Mouse (Mus musculus) layer of hippocampus, adult 9-11 months (tissue): ENCODE measurements at regions not wholly inside any gene's neighbourhood (a gene's known extent, or its start where the extent isn't known, plus 50 kb on each side); places are given as distances from the start of the nearest gene placed in this dataset.

Experiments
- DNase-seq: peaks from one replicate; pipeline ENCODE4 v3.0.0; 2022

DNA sequence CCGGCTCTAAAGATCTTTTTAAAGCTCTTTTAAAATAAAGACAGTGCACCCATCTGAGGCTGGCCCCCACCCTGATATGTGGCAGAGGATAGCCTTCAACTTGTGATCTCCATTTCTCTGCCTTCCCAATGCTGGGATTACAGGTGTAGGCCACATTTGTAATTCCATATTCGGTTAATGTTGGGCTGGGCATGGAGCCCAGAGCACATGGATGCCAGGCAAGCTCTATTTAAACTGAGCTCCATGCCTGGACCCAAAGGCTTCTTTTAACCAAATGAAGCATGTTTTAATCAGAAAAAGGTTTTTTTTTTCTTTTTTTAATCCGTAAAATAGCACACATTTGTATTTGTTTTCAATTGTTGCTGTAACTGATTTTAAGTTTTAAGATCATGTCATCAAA, 82.2 kb upstream of the Eif4g2 start:
- DNase-seq: no peak

GRCm38 (mm10) chr7:111164276-111164675, 81.4 kb upstream of the Eif4g2 start:
- DNase-seq: peak; percentile 41

GRCm38 (mm10) chr7:111163861-111164260, 81.0 kb upstream of the Eif4g2 start:
- DNase-seq: no peak

DNA sequence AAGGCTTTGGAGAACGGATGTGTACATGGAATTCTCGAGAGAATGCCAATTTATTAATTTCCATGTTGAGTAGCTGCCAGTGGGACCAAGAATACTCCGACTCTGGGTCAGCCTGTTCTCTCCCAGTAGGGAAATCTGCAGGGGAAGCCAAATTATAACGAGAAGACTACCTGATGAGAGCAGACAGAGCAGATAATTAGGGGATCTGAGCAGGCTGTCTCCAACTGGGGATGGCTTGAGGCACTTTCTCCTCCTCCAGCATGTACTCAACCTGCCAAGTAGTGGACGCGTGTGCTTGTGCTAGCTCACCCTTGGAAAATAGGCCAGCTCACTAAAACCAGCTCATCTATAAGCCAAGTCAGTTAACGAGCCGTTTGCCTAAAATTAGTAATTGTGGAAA, 80.5 kb upstream of the Eif4g2 start:
- DNase-seq: no peak

DNA sequence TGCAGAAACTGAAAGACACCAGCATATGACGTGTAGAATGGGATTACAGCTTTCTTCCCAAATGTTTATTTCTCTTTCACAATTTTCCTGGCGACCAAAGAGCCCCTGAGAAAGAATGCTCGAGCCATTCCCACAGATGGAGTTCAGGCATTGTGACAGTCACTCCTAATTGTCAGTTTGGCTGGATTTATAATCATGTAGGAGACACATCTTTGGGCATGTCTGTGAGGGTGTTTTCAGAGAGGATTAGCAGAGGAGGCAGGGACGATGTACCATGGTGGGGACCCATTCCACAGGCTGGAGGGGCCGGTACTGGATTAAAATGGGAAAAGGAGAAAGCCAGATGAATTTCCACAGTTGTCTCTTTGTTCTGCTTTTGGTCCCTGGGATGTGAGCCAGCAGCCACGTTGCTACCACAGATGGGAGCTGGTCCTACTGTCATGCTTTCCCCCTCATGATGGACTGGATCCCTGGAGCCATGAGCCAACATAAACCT, 76.0 kb upstream of the Eif4g2 start:
- DNase-seq: peak; percentile 50

GRCm38 (mm10) chr7:111157754-111158325, 75.0 kb upstream of the Eif4g2 start:
- no peak for DNase-seq

GRCm38 (mm10) chr7:111157287-111157686, 74.5 kb upstream of the Eif4g2 start:
- DNase-seq: peak; percentile 78

GRCm38 (mm10) chr7:111156472-111157231, 73.8 kb upstream of the Eif4g2 start:
- peak; percentile 36 for DNase-seq

DNA sequence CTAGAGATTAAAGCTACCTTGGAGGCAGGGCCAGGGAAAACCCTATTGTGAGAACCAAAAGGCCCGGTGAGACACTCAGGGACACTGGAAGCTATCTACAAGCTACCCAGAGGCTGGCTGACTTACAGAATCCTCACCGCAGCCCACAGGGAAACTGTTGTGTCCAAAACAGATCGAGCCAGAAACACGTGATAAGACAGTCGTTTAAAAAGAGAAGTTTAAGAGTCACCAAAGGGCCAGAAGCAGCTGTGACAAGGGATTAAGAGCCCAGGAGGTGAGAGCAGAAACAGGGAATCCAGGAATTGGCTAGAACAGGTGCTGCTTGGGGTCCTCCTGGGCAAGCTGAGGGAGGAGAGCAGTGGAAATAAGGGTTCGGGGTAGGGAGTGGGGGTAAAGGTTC, 73.2 kb upstream of the Eif4g2 start:
- DNase-seq: peak; percentile 50

GRCm38 (mm10) chr7:111154217-111154616, 71.4 kb upstream of the Eif4g2 start:
- DNase-seq: no peak

GRCm38 (mm10) chr7:111150540-111150939, 67.7 kb upstream of the Eif4g2 start:
- no peak for DNase-seq

GRCm38 (mm10) chr7:111150115-111150514, 67.3 kb upstream of the Eif4g2 start:
- DNase-seq: no peak

GRCm38 (mm10) chr7:111147593-111147992, 64.8 kb upstream of the Eif4g2 start:
- DNase-seq: no peak

DNA sequence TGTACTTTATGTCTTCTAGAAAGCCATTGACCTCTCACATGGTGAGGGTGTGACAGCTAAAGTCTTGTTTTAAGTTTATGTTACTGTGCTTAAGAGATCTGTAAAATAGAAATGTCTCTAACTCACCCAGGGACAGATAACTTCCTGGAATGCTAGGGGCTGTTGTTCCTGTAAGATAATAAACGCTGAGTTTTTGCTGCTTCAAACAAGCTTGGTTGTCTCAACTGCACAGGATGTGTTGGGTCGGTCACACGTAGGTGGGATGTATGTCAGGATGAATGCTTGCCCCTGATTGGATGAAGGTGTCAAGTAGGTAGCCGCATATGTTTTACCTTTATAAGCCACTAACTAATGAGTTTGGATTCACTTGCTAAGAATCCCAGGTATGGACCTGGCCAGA, 63.8 kb upstream of the Eif4g2 start:
- no peak for DNase-seq

GRCm38 (mm10) chr7:111144216-111144615, 61.4 kb upstream of the Eif4g2 start:
- DNase-seq: no peak

DNA sequence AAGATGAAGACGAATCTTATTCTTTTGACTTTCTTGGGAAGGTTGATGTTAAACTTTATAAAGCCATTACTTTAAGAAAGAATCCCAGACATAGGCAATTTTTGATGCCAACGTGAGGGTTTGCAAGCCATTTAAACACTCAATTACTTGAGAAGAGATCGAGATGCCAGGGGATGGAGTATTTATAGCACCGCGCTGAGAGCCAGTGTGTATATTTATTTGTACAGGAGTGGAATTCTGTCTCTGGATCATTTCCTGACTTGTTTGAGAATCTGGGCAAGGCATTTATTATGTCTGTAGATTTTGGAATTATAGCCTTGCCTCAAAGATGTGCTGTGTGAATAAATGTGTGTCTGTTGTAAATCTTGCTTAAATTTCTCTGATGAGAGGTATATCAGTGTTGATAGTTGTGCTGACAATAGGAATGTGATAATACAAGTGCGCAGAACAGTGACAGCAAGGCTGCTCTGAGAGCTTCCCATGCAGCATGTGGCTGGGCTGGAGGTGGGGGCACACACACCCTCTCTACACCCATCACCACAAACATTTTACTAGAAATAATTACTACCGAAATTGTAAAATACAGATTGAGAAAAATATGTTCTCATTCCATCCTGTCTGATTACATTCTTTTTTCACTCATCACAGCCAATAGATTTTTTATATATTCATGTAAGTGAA, 58.6 kb upstream of the Eif4g2 start:
- no peak for DNase-seq

DNA sequence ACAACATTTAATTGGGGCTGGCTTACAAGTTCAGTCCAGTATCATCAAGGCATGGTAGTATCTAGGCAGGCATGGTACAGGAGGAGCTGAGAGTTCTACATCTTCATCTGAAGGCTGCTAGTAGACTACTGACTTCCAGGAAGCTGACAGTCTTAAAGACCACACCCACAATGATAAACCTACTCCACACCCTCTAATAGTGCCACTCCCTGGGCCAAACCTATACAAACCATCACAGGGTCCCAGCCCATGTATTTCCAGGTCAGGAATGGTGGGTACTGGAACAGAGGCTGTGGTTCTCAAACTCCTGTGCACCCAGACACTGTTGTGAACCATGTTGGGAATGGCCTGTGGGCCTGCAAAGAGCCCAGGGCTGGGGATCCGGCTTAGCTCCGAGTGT, 55.2 kb upstream of the Eif4g2 start:
- DNase-seq: no peak

DNA sequence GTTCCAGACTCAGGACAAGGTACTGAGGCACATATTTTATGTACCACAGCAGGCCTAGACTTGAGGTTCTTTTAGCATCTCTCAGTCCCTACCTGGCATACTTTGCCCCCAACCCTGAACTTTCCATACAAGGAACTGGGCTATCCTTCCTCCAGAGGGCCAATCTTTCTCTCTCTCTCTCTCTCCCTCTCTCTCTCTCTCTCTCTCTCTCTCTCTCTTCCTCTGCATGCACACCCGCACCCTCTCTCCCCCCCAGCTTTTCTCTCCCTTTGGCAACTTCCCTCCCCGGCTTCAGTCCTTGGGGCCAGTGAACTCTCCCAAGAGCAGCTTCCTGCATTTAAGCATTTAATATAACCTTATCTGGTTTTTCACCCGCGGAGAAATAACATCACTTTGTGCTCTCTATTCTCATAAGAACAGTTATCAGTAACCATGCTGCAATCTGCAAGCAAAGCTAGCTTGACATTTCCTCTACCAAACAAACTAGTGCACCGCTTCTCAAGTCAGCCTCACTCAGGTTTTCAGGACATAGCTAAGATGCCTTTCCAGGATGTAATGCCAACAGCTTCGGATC, 53.3 kb upstream of the Eif4g2 start:
- DNase-seq: no peak

DNA sequence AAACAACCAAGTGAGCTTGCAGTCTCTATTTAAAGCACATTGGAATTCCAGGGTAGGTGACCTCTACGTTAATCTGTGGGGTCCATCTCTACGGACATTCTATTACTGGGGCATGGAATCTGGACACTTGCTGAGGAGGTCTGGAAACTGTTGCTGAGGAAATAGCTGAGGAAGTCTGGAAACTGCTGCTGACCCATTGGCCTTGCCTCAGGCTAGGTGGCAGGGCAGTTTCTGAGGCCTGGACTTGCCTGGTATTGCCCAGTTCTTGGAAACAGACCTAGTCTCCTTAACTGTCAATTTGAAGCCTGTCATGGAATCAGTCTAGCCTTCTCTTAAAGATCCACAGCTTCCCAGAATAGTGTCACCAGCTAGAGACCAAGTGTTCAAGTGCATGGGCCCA, 51.7 kb upstream of the Eif4g2 start:
- no peak for DNase-seq
